Mouse (Mus musculus) fibroblast of lung, adult 2 months (primary cell): Measurements from ENCODE around the gene Aifm1.
"Not testable (repeated sequence)": the region's sequence is repeated elsewhere in the genome, so short reads cannot be mapped to it uniquely, and the experiment has no call there.

Experiments used
- DNase-seq: peaks from one replicate; pipeline ENCODE4 v3.0.0-alpha.2; 2011; ENCODE audit warnings: low read depth

Gene Aifm1

DNA sequence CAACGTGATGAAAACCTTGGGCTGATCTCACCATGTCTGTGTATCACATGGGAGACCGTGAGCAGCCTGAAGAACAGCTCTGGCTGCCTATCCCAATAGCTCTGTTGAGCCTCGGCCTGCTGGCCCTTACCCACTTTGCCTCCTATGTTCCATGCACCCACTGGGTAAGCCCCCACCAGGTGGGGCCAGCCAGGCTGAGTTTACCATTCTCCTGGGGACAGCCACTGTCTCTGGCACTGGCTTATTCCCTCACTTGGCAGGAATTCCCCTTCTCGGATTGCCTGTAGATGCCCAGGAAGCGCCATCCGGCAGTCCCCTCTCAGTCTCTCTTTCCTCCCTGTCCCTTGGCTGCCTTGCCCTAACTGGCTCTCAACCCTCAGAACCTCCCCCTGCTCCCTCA, 56.4 kb downstream of the Aifm1 start:
- no peak for DNase-seq

- no peak for DNase-seq
Measured at GRCm38 (mm10) chrX:48455018-48455417, 58.3 kb downstream of the Aifm1 start.

- no peak for DNase-seq
Measured at GRCm38 (mm10) chrX:48454495-48454878, 58.9 kb downstream of the Aifm1 start.

DNA sequence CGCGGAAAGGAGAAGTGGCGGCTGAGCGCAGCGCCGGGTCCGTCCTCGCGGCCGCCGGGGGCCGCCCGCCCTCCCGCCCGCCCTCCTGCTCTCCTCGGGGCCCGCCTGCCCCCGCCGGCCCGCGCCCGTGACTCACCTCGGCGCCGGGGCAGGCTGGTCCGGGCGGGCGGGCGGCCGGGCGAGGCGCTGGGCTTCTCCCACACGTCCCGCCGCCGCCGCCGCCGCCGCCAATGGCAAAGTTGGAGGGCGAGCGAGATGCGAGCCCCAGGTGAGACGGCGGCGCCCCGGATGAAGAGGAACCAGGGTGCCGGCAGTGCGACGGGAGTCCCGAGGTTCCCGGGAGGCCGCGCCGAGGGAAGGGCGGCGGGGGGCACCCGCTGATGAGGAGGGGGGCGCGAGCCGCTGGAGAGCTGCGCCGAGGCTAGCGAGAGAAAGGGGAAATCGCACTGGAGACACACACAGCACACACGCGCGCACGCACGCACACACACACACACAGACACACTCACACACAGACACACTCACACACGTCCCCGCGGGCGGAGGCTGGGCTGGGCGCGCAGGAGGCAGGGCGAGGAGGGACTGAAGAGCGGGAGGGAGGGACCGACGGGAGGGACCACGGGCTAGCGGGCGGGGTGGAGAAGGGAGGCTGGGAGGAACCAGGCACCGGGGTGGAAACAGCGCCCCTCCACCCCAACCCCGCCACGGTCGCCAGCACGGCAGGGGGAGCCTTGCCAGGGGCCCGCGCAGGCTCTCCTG, 59.4 kb downstream of the Aifm1 start:
- no peak for DNase-seq

DNA sequence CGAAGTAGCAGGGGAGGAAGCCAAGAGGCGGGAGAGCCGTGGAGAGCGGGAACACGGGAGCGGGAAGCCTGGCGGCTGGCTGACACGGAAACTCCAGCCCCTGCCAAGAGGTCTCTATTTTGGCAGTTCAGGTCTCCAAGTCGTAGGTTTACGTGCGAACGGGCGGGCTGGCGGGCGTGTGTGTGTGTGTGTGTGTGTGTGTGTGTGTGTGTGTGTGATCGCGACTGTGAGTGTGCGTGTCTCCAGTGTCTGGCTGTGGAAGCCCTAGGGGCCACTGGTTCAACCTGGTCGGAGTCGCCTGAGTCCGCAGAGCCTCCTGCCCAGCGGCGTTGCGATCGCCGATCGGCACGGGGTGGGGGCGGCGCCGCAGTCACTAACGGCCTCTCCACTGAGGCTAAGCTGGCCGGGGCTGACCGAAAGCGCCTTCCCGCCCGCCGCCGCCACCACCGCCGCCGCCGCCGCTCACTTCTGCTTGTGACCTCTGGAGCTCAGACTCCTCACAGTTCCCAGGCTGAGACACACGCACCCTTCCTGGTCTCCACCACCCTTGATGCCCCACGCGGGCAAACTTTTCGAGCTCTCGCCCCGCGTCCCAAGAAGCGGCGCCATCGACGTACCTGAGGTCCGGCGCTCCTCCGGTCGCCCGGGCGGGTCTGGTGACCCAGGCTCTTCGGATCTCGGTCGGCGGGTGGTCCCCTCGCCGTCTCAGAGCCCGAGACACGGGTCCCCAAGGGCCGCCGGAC, 60.3 kb downstream of the Aifm1 start:
- DNase-seq = no peak

DNA sequence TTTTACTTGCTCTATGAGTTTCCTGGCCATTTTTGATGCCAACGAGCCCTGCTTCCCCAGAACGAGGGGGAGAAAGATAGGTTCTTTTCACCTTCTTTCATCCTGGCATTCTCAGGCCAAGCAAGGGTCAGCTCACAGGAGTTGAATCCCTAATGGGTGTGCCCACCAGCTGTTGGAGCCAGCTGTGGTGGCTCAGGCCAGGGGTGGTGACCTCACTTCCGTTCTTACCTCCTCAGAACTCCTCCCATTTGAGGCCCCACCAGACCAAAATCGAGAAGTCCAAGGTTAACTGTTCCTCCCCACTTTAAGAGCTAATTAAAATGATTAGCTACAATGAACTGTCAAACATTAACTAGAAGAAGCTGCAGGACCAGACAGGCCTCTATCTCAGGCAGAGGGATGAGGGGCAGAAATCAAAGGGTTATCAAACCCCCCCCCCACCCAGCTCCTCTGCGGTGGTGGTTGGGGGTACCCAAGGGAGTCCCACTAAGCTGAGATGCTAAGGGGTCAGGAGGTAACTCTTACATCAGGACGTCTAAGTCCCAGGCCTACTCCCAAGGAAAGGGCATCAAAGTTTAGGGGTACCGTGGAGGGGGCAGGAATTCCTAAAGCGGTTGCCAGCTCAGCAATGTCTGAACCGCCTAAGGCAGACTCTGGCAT, 61.0 kb downstream of the Aifm1 start:
- DNase-seq = no peak

DNA sequence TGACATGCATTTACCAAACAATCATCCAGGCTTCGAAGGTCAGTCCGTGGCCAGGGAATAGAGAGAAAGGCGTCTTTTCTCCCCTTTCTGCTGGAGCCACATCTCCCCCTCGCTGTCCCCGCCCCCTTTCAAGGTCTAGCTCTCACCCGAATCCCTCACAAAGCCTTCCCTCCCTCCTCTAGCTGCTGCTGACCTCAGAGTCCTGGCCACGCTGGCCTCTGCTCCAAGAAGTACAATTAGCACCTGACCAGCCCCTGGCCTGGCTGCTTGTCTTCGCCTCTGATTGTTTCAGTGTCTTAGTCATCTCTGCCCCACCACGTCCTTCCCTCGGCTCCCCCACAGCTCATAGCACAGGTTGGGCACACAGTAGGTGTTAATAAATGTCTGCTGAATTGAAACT, 63.7 kb downstream of the Aifm1 start:
- no peak for DNase-seq

- DNase-seq = no peak
Measured at GRCm38 (mm10) chrX:48444677-48445076, 68.7 kb downstream of the Aifm1 start.

DNA sequence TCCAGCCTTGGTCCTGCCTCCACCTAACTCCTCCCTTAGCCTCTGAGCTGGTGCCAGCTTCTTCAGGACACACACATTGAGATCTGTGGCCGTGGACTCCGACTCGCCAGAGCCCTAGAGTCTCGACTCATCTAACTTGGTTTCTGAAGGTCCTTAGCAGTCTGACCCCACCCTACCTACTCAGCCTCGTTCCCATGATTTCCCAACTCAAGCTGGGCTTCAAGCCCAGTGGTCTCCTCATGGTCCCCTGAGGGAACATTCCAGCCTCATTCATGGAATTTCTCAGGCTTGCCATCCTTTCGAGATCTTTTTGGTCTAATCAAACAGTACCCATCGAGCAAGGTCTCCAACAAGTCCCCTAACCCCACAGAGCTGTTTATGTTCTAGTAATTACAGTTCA, 71.4 kb downstream of the Aifm1 start:
- DNase-seq = no peak

GRCm38 (mm10) chrX:48441548-48441947, 71.8 kb downstream of the Aifm1 start:
- DNase-seq = no peak

DNA sequence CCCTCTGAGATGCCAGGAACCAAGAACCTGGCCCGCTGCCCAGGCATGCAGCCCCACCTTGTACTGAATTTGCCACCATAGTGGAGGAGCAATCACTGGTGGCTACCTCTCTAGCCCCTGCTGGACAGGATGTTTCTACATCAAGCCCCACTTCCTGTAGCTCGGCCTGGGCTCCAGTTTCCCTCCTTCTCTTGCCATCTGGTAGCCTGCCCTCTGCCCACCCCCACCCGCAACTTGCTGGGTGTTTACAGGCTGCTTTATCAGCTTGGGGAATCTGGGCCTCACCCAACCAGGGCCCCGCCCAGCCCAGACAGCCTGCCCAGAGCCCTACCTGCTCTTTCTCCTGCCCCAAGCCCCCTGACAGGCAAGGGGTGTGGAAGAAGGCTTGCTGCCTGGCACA, 74.3 kb downstream of the Aifm1 start:
- no peak for DNase-seq

DNA sequence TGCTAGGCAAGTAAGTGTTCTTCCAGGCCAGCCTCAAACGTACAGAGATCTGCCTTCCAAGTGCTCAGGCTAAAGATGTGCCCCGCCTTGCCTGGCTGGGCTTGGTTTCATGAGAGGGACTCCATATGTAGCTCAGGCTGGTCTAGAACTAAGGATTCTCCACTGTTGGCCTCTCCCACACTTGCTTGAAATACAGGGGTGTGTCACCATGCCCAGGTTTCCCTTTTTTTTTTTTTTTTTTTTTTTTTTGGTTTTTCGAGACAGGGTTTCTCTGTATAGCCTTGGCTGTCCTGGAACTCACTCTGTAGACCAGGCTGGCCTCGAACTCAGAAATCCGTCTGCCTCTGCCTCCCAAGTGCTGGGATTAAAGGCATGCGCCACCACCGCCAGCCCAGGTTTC, 77.3 kb downstream of the Aifm1 start:
- DNase-seq = not testable (repeated sequence)

GRCm38 (mm10) chrX:48435477-48435900, 77.9 kb downstream of the Aifm1 start:
- no peak for DNase-seq

- no peak for DNase-seq
Measured at GRCm38 (mm10) chrX:48434251-48434650, 79.1 kb downstream of the Aifm1 start.

DNA sequence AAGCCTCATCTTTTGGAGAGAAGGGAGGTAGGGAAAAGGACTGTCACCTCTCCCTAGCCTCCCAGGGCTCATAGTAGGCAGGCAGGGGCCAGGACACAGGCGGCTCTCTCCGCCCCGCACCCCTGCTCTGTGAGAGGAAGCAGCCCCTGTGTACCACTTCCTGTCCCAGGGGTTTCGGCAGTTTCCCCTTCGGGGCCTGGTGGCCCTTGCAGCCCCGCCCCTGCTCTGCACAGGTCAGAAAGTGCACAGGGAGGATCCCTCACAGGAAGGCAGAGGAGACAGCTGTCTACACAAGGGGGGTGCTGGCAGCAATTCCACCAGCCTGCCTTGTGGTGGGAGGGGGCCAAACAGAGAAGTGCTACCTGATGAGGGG, 79.8 kb downstream of the Aifm1 start:
- no peak for DNase-seq

GRCm38 (mm10) chrX:48432599-48433526, 80.5 kb downstream of the Aifm1 start:
- no peak for DNase-seq

DNA sequence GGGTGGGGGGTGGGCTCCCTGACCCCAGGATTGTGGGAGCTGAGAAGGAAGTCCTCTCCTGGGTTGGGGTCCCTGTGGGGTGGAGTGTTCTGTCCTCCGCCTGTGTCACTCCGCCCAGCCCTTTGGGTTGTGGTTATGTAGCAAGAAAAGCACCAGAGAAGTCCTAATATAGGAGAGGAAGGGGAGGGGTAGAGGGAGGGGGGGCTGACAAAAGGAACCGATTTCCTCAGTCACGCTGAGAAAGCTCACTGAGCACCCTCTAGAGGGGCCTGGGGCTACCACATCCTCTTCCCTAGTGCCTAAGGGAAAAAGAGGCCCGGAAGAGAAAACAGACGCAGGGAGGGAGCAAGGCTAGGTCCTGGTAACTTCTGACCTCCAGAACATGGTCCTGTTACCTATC, 83.8 kb downstream of the Aifm1 start:
- no peak for DNase-seq

DNA sequence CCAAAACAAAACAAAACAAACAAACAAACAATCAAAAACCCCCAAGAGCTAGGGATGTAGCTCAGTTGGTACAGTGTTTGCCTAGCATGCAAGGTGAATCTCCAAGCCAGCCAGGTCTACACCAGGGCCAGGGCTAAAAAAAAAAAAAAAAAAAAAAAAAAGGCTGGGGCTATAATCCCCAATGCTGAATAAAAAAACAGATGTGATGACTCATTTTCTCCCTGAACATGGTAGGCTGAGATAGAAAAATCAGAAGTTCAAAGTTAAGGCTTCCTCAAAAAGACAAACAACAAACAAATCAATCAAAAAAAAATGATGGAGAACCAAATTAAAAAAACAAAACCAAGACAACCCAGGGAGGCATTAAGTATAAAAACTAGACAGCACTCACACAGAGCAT, 84.3 kb downstream of the Aifm1 start:
- DNase-seq = no peak

- no peak for DNase-seq
Measured at GRCm38 (mm10) chrX:48428642-48429041, 84.7 kb downstream of the Aifm1 start.

DNA sequence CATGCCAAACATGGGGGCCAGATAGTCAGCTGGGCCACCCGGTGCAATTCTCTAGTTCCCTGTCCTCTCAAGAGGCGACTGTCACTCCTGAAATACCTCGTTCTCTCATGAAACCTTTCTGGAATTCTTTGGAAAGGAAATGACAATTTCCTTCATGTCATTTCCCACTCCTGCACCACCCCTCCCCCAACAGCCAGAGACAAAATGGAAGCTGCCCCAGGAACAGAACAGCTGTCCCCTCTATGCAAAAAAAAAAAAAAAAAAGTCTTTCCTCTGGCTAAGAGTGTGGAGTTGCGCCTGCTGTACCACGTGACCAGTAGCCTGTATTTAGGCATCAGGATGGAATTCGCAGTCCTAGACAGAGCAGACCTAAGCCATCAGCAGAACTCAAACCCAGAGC, 85.1 kb downstream of the Aifm1 start:
- DNase-seq = no peak

DNA sequence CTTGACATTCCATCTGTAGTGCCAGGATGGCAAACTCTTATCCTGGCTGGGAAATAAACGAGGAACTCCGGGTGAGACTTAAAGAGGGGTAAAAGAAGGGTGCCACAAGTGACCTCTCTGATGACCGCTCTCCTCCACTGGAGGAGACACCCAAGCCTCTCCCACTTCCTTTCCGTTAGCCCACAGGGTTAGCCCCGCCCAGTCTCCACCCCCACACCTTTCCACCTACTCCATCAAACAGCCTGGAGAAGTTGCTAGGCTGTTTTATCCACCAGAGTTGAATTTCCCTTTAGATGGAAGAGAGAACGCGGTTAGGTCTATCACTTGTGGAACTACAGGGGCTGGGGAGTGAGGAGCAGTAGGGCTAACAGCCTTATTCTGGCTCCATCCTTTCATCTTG, 88.1 kb downstream of the Aifm1 start:
- DNase-seq = no peak
